Mouse (Mus musculus) bone marrow, adult 2 months (tissue): Measurements from ENCODE around the gene Shisa9. TPM values are rescaled to one million over a fixed set of nuclear protein-coding genes. Genes with fewer than 3 reads are reported as not detected.

Source experiments
- H3K27ac ChIP-seq: fragments of 200-500 bp; 2 replicates; pipeline ENCODE4 v1.5.1; 2012; ENCODE audit warnings: low read depth, mild to moderate bottlenecking, control low read depth, inconsistent platforms, low read length; ENCODE audit not compliant: control insufficient read depth, poor library complexity, insufficient read depth
- H3K4me1 ChIP-seq: fragments of 200-500 bp; 2 replicates; pipeline ENCODE4 v1.6.1; 2011; ENCODE audit warnings: low read length; ENCODE audit not compliant: control insufficient read depth, insufficient read depth
- H3K4me3 ChIP-seq: fragments of 200-500 bp; replicated peaks from 2 replicates; pipeline ENCODE3; 2011; ENCODE audit warnings: mild to moderate bottlenecking, low read depth, low read length, control low read depth; ENCODE audit not compliant: control insufficient read depth
- CTCF ChIP-seq: fragments of 200-500 bp; IDR thresholded peaks from 2 replicates; pipeline ENCODE4 v1.5.1; 2011; ENCODE audit warnings: low read length, control low read depth; ENCODE audit not compliant: control insufficient read depth, insufficient read depth
- POLR2A ChIP-seq: fragments of 200-500 bp; IDR thresholded peaks from 2 replicates; pipeline ENCODE4 v1.6.1; 2011; ENCODE audit warnings: low read depth, mild to moderate bottlenecking, control low read depth, low read length, borderline replicate concordance; ENCODE audit not compliant: control insufficient read depth
- WGBS: fragments of 180-500 bp; shearing (Covaris S2); methylation state at CpG from one replicate; pipeline ENCODE4 v1.1.7; 2018; 5-methylcytosine and 5-hydroxymethylcytosine counted together
- polyA plus RNA-seq: library from polyadenylated mRNA; stranded (reverse); fragments of >200 nt; gene quantifications from 2 replicates; pipeline ENCODE4 v1.2.4, GENCODE M21; 2011; ENCODE audit warnings: low replicate concordance; ENCODE audit not compliant: missing spikeins, insufficient read depth, insufficient read length

Shisa9 gene
- polyA plus RNA-seq, 1 experiment: not detected

DNA sequence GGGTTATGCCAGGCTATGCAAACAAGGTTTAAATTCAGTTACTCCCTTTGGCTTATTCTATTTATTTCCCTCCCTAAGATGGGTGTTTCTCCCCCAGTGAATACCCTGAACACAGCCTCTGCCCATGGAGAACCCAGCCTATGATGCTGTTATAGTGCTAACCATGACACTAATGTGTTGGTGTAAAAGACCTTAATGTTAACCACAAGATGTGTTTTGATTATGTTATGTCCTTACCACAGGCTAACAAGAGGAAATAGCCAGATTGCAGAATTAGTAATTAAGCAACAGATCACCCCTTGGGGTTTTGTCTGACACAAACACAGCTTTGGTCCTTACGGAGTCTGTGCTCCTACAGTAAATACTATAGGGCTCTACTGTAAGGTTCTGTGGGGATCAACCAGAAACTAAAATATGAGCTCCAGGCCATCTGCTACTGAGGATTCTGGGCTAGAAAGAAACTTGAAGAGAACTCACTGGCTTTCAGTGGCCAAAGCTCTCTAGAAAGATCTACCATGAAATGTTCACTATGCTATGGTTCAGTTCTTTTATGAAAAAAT is 189.6 kb downstream of the Shisa9 start:
- H3K27ac ChIP-seq: no peak overlapping the region
- H3K4me1 ChIP-seq: no peaks in the 10 kb centered on the region
- WGBS: 58% methylated on average over 1 of the region's 1 CpGs
- no peak overlapping the region for H3K4me3 ChIP-seq
- TF ChIP-seq CTCF: no peak
- TF ChIP-seq POLR2A: no peak

DNA sequence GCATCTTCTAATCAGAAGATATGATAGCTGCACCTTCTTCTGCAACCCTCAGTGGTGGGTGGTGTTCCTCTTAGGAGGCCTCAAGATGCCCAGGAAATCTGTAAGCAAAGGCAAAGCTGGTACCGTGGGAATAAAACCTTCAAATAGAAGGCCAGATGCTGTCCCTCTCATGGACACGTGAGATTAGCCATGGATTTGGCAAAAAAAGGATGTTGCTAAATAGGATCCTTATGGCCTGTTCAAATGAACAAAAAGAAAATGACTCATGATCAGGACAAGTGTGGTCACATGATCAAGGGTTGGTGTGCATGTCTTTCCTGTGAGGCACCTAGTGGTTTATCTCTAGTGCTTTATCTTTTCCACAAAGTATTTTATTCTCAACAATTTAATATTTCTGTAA is 194.1 kb downstream of the Shisa9 start:
- WGBS: 67% methylated on average over 2 of the region's 2 CpGs
- no peak for TF ChIP-seq CTCF
- TF ChIP-seq POLR2A: no peak
- Histone ChIP-seq H3K27ac (no peak overlapping the region), H3K4me3 (no peak overlapping the region), H3K4me1 (no peaks in the 10 kb centered on the region)

DNA sequence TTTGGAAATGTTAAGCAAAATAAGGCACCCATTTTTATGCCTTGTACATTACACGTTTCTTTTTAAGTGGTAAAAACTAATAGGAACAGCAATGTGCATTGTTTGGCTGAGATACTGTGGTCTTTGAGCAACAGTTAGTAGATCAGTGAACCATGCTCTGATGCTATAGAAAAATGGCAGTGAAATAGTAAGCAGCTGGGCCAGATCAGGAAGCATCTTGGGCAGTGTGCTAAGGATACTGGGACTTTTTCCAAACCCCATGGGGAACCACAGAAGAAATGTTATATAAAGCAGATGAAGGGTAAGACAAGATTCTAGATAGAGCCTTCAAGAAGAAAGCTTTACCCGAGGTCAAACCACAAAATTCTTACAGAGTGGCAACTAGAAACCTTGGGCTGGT is 205.8 kb downstream of the Shisa9 start:
- 13% methylated on average over 2 of the region's 2 CpGs for WGBS
- Histone ChIP-seq H3K4me3 (no peak overlapping the region), H3K27ac (no peak overlapping the region), H3K4me1 (no peaks in the 10 kb centered on the region)
- no peak for TF ChIP-seq CTCF
- TF ChIP-seq POLR2A: no peak

DNA sequence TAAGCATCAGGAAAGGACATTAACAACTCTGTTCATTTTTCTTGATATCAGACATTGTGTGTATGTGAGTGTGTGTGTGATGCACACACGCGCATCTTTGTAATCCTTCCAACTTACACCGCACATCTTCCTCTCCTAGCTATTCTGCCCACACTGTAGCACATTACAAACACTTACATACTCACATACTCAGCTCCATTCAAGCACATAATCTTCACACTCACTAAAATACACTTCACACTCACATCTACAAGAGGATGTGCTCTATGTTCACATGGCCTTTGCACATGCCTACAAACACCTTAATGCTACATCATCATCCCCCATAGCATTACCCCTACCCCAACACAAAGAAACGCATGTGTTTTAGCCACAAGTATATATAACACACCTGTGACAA is 212.9 kb downstream of the Shisa9 start:
- Histone ChIP-seq H3K27ac (no peak overlapping the region), H3K4me1 (no peaks in the 10 kb centered on the region), H3K4me3 (no peak overlapping the region)
- TF ChIP-seq CTCF (no peak), POLR2A (no peak)
- WGBS: 87% methylated on average over 4 of the region's 4 CpGs

DNA sequence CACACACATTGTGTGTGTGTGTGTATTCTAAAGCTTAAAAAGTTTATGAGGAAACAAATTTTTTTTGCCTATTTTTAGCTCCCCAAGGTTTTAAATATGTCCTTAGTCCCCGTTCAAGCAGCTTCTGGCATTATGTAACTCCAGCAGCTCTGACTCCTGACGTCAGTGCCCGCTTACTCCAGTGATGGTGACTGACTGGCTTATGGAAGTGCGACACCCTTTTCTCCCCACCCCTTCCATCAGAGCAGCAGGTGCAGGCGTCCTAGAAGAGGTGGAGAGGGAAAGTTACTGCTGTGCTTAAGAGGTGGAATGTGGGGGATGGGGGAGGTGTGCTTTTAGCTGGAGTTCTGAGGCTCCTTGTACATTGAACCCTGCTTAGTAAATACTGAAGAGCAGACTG is 213.7 kb downstream of the Shisa9 start:
- Histone ChIP-seq H3K27ac (no peak overlapping the region), H3K4me3 (no peak overlapping the region), H3K4me1 (no peaks in the 10 kb centered on the region)
- TF ChIP-seq POLR2A: no peak
- no peak for TF ChIP-seq CTCF
- 51% methylated on average over 5 of the region's 5 CpGs for WGBS

DNA sequence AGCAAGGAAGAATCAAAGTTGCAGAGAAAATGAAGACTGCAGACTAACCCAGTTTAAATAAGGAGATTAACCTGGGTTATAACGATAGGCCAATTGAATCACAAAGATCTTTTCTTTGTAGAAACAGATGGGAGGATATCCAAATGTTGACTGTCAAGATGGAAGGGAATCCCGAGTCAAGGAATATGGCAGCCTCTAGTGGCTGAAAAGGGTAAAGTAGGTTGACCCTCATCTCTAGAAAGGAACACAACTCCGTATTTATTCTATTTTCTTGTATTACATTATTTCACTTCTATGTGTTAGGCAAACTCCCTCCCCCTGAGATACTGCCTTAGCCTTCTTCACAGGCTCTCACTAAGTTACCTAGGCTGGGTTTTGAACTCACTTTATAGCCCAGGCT is 217.3 kb downstream of the Shisa9 start:
- TF ChIP-seq POLR2A (no peak), CTCF (no peak)
- no peak overlapping the region for H3K27ac ChIP-seq
- 30% methylated on average over 3 of the region's 3 CpGs for WGBS
- H3K4me3 ChIP-seq: no peak overlapping the region
- H3K4me1 ChIP-seq: no peaks in the 10 kb centered on the region

DNA sequence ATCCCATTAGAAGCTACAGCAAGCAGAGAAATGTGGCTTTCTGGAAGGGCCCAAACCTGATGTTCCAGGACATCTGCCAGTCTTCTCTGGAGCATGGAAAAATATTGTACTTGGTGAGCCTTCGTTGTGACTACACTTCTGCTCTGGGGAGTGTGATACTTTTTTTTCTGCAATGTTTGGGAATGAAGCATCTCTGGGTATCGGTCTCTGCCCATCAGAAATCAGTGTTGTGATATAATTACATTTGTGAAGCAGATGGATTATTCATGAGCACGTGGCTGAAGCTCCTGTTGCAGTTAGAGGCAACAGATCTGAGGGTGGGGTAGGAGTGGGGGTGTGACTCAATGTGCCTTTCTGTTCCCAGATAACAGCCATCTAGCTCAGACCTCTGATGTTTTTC is 218.2 kb downstream of the Shisa9 start:
- no peaks in the 10 kb centered on the region for H3K4me1 ChIP-seq
- TF ChIP-seq POLR2A: no peak
- no peak for TF ChIP-seq CTCF
- WGBS: 67% methylated on average over 3 of the region's 3 CpGs

DNA sequence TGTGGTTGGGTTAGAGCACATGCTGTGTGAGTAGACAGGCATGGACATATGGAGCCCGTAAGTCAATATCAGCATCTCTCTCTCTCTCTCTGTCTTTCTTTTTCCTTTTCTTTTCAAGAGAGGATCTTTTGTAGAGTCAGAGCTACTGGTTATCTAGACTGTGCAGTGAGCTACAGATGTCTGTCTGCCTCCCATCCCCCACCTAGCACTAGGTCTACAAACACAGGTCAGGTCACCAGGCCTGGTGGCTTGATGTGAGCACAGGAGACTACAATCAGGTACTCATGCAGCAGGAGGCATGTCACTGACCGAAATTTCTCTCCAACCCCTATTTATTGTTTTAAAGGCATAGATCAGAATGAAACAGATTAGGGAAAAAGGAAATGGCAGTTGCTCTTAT is 219.1 kb downstream of the Shisa9 start:
- Histone ChIP-seq H3K4me3 (no peak overlapping the region), H3K27ac (no peak overlapping the region), H3K4me1 (no peaks in the 10 kb centered on the region)
- WGBS: 71% methylated on average over 2 of the region's 2 CpGs
- TF ChIP-seq POLR2A (no peak), CTCF (no peak)

More for the DNA sequence above, 218.2 kb downstream of the Shisa9 start:
- Histone ChIP-seq H3K27ac (no peak overlapping the region), H3K4me3 (no peak overlapping the region)

DNA sequence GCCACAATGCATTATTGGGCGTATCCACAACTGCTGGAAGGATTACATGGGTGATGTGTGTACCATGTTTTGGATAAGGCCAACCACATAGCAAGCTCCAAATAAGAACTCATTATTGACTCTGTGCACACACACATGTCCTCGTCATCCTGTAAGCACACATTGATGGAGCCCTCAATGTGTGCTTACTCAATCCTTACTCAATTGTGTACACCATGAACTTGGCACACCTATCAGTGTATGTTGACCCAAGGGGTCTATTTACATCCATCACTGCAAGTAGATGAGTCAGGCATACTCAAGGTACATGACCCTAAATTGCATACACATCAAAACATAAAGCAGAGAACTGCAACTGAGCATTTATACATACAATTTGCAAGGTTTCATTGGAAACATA is 220.5 kb downstream of the Shisa9 start:
- 70% methylated on average over 2 of the region's 2 CpGs for WGBS
- H3K4me3 ChIP-seq: no peak overlapping the region
- H3K4me1 ChIP-seq: no peaks in the 10 kb centered on the region
- TF ChIP-seq CTCF (no peak), POLR2A (no peak)
- H3K27ac ChIP-seq: no peak overlapping the region

DNA sequence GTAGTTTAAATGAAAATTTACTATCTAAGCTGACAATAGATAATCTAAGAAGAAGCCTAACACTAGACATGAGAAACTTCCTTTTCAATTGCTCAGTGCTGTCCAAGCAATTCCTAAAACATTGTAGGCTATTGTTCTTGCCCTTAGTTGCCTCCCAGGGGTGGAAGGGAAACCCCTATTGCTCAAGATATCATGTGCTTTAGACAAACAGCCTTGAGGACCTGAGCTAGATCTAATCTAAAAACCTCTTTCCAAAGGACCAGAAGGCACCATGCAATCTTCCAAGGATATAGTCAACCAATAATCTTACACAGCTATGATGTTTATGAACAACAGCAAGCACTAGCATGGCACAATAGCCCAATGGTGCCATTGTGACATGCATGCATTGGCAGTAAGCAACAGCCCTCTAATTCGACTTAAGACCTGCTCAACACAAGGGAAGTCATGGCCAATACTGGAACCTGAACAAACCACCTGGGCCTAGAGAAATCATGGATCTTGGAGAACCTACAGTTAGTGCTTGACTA is 222.6 kb downstream of the Shisa9 start:
- no peak overlapping the region for H3K4me3 ChIP-seq
- 44% methylated on average over 1 of the region's 1 CpGs for WGBS
- TF ChIP-seq CTCF (no peak), POLR2A (no peak)
- H3K4me1 ChIP-seq: no peaks in the 10 kb centered on the region
- H3K27ac ChIP-seq: no peak overlapping the region
